Mouse (Mus musculus) cerebellum, adult 8-10 months (tissue): ENCODE data around the gene Snapin.
A peak's percentile ranks its signal among the peaks of the same experiment; 100 is the strongest.

Experiments used
- DNase-seq: peaks from one replicate; pipeline ENCODE4 v3.0.0; 2022

Gene Snapin

DNA sequence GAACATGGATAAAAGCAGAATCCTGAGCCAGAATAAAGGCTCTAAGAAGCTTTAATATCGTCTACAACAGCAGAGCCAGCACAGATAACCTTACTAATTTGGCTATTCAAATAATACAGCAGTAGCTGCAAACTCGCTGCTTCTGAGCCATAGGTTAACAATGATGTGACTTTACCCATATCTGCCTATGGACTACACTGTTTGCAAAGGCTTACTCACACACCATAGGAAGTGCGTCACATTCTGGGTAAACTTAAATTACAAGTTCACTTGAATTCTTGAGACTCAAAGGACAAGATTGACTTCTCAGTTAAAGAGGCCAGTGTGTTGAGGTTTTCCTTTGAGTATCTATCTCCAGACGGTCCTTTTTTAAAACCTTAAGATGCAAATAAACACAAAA is 12.6 kb upstream of the Snapin start:
- DNase-seq: no peak

DNA sequence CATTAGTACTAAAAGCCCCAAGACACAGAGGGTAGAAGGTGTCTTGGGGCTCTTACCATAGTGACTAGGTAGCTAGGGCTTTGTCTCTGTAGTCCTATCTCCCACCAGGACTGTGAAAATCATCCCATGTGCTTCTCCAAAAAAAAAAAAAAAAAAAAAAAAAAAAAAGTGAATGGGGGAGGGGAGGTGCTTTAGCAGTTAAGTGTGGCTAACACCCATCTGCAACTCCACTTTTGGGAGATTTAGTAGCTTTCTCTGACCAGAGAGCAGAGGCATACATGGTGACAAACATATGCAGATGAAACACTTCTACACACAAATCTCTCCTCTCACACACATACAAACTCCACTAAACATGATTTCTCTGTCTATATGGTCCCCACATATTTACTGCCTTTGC is 6.8 kb upstream of the Snapin start:
- no peak for DNase-seq

DNA sequence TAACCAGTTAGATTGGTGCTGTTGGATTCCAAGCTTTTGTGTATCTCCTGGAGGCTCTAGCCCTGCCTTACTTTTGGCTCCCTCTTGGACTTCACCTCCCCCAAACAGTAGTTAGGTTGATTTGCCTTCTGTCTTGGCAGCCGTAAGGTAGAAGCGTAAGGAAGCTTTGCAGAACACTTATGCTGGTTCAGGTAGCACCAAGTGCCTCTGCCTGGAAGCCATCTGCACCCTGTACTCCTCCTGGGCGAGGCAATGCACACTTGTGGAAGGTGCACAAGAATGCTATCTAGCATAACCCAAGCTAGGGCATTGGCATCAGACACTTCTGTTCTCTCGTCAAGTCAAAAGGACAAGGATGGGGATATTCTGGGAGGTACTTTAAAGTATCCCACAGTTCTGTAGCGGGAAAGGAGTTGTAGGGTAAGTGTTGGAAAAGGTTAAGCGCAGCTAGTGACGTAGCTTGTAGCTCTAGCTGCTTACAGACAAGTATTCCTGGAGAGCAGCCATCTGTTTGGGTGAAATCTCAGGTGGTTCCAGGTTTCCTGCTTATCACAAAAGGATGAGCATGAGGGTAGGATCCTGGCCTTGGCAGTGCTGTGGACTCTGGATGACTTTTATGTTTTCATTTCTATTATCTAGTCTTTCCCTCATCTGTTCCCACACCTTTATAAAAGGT is 5.2 kb upstream of the Snapin start:
- no peak for DNase-seq

DNA sequence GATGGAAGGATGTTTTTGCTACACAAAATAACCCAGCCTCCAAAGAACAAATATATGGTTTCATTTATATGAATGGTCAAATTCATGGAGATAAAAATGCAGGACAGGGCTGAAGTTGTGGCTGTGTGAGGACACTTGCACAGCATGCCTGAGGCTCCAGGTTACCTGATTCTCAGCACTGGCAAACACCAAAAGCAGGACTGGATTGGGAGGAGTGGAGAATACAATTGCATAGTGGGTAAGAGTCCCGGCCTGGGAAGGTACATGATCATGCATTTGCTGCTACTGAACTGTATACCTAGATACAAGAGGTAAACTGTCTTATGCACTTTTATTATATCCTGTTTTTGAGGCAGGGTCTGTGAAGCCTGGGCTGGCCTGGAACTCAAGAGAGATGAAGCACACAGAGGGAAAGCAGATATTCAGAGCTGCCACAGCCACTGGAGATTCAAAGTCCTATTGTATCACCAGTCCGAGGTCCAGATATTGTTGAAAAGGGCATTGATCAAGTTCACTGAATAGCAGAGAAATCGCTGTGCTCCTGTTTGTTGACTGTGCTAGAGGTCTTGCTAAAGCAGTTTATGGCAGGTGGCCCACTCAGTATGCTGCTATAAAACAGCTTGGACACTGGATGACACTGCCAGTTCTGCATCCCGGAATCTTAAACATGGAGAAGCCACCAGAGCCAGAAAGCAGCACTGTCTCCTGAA is 3.2 kb upstream of the Snapin start:
- no peak for DNase-seq

DNA sequence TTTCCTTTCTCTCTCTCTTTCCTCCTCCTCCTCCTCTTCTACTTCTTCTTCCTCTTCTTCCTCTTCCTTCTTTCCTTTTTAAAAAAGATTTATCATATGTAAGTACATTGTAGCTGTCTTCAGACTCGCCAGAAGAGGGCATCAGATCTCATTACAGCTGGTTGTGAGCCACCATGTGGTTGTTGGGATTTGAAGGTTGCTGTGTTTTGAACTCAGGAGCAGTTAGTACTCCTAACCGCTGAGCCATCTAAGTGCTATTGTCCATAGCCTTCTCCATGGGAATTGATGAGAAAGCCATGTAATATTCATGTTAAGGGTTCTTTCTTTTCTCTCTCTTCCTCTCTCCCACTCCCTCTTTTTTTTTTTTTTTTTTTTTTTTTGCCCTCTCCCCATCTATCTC is 517 bp upstream of the Snapin start:
- no peak for DNase-seq

DNA sequence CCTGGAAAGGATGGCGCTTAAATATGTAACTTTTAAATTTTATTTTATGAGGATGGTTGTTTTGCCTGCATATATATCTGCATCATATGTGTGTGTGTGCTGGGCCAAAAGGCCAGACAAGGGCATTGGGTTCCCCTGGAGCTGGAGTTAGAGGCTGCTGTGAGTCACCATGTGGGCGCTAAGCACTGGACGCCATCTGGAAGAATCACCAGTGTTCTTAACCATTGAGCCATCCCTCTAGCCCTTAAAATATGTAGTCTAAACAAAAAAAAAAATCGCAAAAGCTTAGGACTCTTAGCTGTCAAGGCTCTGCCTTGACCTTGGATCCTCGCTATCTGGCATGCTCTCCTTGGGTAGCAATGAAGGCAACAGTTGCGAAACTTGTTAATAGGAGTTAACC is 2.3 kb downstream of the Snapin start:
- no peak for DNase-seq

DNA sequence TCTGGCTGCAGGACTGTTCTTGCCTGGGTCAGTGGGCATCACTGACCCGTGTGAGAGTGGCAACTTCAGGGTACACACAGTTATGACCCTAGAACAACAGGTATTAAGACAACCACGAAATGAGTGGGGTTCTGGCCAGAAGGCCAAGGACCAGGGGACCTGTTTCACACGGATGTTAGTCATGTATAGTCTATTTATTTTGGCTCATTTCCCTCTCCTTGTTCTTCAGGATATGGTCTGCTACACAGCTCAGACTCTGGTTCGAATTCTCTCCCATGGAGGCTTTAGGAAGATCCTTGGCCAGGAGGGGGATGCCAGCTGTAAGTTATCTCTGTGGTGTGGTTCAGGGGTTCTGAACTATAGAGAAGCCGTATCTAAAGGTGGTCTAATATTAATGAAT is 3.8 kb downstream of the Snapin start:
- DNase-seq: no peak

DNA sequence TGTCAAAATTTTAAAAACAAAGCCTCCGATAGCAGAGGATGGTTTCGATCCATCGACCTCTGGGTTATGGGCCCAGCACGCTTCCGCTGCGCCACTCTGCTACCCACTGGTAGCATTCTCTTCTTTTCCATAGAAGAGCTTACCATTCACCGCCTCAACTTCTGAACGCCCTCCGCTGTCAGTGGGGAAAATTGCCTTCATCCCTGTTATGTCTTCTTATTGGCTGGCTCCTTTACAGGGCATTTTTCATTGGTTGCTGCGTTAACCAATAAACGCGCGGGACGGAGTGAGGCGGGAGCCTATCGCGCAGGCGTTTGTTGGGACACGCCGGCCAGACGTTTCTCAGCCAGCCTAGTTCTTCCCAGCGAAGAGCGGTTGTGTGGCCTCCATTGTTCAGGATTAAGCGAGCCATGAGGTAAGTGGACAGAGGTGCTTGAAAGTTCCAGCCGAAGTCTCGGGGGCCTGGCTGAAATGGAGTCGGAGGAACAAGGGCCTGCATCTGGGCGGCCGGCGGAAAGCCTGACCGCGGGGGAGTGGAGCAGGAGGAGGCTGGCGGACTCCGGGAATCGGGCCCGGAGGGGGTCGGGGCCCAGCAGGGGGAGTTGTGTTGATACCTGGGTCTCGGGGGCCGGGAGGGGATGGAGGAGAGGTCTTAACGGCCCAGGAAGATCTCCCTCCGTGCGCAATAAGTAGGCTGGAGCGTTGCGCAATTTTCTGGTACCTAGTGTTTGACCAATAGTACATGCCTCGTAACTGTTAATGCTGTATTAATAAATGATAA is 14.8 kb downstream of the Snapin start, which contains the start of gene Ilf2:
Gene Ilf2, plus strand, starts transcription at position 296 of the 781 bp plus-strand sequence.
- DNase-seq: peak; percentile 96

DNA sequence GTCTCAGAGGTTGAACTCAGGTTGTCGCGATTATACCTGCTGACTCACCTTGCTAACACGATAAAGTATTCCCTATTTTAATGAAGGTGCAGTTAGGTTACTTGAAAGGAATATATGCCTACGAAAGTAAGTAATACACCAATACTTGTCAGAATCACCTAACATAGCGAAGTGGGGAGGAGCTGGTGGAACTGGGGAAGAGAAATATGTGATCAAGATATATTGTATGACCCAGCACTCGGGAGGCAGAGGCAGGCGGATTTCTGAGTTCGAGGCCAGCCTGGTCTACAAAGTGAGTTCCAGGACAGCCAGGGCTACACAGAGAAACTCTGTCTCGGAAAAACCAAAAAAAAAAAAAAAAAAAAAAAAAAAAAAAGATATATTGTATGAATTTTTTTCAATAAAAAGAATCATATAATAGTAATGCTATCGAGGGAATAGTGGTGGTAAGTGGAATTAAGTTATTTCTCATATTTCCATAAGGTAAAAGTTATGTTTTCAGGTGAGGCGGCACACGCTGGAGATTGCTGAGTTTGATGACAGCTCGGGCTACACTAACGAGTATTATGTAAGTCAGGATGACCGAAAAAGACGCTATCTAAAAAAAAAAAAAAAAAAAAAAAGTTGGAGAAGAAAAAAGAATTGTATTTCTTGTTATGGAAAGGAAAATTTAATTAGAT is 15.5 kb downstream of the Snapin start:
- DNase-seq: peak; percentile 39

DNA sequence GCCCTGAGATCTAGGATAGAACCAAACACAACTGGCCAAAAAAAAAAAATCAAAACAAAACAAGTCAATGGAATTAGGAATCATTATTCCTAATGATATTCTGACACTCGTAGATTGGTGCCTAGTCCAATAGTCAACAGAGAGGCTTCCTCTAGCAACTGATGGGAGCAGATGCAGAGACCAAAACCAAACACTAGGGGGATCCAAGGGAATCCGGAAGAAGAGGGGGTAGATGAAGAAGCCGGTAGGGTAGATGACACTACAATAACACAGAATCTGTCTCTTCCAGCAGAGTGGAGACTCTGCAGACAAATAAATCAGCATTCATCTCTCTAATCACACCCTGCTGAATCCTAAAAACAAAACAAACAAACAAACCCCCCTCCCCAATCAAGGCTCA is 18.6 kb downstream of the Snapin start:
- no peak for DNase-seq

DNA sequence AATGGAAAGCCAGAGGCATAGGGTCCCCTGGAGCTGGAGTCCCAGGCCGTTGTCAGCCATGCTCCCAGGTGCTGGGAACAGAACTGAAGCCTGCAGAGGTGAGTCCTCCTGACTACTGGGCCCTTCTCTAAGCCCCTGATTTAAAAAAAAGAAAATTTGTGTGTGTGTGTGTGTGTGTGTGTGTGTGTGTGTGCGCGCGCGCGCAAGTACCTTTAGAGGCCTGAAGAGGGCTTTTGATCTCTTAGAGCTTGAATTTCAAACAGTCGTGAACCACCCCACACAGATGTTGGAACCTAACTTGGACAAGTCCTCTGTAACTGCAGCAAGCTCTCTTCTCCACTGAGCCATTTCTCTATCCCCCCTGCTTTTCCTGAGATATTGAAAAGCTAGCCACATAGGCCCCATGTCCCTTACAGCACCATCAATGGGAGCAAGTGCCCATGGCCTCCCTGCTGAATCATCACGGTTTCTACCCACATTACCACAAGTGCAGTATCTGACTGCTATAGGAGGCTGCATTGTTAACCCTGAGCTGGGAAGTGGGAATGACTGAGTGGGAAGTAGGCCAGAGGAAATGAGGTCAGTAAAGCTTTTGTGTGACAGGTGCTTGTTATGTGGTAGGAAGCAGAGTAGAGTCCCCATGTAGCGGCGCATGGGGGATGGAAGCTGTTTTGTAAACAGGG is 23.1 kb downstream of the Snapin start:
- no peak for DNase-seq

DNA sequence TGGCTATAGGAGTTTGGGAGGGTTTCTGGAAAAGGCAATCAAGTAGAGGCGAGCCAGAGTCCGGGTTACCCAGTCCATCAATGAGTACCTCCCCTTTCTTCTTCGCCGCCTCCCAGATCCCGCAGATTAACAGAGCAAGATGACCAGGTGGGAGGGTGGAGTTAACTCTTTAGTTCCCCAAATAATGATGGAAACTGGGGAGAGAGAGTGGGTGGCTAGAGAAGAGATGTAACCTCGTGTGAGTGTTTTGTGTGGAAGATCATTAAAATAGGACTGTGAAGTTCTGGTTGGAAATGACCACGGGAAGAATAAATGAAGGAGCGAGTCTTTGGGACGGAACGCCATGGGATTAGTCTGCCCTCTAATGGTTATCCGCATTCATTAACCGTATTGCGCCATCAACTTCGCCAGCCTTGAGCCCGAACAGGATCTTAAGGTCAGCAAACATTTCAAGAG is 24.5 kb downstream of the Snapin start:
- peak; percentile 67 for DNase-seq

DNA sequence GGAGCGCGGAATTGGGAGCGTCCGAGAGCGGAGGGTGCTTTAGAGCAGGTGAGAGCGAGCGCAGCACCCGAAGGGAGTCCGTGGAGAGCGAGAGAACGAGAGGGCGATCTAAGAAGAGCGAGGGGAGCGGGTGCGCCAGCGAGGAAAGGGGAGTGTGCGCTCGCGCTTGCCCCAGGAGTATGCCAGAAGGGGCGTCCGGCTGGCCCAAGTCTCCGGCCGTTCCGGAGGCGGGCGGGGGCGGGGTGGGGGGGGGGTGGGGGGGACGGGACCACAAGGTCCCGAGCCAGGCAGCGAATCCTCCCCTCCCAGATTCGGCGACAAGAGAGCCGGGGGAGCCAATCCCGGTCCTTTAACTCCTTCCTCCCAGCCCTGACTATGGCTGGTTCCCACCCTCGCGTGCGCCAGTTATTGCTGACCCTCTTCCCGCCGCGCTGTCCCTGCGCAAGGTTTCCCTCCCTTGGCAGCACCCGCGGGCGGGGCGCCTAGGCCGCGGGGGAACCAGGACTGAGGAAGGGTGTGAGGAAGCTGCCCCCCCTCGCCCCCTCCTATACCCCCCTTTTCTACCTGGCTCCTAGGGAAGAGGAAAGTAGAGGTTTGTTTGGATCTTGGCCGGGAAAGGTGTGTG is 25.0 kb downstream of the Snapin start, which contains the start of gene Npr1:
Gene Npr1, minus strand, starts transcription at position 181 of the 625 bp plus-strand sequence.
- no peak for DNase-seq

DNA sequence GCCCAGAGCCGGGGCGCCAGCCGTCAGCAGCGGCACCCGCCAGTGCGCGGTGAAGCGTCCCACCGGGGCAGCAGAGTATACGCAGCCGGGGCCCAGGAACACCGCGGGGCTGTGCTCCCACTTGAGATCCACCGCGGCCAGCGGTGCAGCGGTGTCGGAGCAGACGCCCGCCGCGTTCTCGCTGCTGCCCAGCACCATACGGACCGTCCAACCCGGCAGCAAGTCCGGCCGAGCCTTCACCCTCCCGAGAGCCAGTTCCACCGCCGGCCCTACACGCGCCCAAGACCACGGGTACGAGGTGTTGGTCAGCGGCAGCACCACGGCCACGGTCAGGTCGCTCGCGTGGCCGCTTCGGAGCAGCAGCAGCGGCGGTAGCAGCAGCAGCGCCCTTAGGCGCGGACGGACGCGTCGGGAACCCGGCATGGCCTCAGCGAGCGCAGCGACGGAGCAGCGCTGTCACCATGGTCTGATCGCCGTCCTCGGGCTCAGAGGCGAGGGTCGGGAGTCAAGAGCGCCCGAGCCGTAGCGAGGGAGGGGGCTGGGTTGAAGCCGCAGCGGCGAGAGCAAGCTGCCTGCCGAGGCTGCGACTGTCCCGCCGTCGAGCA is 25.6 kb downstream of the Snapin start:
- DNase-seq: no peak

DNA sequence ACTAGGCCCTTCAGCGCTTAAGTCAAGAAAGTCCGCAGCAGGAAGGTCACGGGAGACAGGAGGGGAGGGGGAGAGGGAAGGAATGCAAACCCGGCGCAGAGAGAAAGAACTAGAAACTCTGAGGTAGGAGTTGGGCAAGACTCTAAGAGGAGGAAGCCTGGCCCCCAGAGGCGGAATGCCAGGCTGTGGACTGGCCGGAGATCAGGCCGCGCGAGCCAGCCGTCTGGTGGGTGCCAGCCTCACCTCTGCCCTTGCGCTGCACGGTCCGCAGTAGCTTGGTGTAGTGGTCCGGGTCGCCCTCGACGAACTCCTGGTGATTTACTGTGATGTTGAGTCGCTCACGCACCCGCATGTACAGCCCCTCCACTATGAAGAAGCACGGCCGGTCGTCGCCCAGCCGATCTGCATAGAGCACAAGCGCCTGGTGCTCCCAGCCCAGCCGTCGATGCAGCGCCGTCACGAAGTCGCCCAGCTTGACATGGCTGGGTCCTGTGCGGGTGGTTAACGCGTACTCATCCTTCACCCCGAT is 26.2 kb downstream of the Snapin start:
- DNase-seq: no peak

DNA sequence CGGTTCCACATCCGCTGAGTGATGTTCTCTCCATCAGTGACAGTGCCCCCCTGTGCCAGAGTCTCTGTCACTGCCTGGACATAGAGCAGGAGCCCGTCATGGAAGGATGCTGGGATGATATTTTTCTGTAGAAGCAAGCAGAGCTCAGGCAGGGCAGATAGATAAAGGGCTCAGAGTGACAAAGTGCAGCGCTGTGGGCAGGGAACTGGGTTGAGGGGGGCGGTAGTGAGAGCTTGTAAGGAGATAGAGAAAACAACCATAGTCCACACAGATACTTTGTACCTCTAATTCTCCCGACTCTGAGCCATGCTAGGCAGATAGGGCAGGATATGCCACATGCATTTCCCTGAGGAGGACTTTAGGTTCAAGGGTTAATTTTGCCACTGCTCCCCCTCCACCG is 28.3 kb downstream of the Snapin start:
- DNase-seq: no peak

DNA sequence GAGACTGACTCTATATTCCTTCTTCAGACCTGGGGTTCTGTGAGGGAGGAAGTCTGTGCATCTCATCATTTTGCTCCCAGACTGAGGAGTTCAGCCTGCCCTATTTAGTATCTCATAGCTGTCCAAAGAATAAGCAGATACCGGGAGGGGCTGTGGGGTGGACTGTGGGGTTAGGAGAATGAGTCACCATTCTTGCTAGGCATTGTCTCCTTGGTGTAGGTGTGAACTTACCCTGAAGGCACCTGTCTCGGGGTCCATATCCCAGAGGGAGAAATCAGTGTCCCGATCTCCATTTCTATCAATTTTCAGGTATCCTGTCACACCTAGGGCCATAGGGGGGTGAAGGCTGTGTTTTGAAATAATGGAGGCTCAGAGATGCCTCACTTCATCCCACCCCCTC is 28.9 kb downstream of the Snapin start:
- DNase-seq: no peak

DNA sequence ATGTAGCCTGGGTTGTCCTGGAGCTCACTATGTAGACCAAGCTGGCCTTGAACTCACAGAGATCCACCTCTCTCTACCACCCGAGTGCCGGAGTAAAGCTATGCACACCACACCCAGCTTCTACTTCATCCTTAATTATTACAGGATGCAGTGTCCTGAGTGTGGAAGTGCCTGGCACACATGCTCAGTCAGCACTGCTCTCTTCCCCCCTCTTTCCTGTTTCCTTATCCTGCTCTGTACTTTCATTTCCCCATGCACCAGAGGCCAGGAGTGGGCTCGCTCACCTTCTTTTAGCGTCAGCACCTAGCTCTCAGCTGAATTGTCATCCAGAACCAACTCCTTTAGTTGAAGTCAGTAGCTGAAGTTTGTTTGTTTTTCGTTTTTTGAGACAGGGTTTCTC is 30.5 kb downstream of the Snapin start:
- DNase-seq: no peak

DNA sequence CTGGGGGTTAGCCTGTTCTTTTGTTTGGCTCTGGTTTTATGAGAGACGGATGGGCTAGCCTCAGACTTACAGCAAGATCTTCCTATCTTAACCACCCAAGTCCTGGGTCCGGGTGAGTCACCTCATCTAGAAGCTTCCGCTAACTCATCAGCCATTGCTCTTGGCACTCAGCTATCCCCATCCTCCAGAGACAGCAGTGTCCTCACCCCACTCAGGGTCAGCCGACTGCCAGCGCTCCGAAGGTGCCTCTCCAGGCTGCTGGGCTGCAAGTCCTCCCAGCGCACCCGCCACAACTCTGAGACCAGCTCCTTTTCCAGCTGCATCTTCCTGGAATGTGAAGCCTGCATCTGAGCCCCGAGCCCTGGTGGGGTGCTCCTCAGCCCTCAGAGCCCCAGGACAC is 31.1 kb downstream of the Snapin start:
- no peak for DNase-seq

DNA sequence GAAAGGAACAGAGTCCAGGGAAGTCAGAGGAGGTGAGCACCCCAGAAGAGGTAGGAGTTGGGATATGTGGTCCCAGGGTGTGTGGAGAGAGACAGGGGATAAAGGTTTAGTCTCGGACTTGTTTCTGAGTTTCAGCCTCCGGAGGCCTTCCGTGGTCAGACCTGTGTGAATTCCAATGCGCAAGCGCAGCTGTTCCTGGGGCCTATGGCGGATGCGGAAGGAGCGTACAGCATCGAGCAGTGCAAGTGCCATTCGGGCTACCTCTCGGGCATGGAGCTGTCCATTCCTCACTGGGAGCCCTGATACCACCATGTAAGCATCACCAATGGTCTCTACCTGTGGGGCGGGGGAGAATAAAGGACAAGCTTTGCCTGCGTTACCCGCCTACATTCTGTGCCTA is 35.9 kb downstream of the Snapin start:
- no peak for DNase-seq

DNA sequence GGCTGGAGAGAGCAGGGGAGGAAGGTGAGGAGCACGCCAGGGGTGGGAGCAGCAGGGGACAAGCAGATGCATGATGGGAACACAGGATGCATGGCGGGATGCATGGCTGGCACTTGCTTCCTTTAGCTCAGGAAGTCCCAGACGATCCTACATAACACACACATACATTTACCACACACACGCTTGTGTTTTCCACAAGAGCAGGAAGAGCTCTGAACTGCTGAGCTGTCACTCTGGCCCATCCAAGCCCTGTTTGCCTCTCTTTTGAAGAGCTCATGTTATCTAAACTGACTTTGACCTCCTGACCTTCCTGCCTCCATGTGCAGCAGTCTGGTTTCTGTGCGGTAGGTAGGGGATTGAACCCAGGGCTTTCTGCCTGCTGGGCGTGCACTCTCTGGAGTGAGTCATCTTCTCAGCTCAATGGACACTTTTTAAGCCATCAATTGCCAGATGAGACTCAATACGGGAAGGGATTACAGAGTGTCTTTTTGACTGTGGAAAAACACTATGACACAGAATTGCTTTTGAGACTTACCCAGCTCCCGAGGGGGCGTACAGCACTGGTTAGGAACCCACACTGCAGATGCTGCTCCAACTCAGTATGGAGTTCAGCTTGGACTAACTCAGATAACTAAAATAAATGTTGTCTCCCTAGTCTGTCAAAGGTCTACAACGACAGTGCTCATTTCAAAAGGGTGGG is 39.3 kb downstream of the Snapin start:
- no peak for DNase-seq
